Mouse (Mus musculus): ENCODE data around the gene Lingo4. TPM values are rescaled to one million over a fixed set of nuclear protein-coding genes. Genes with fewer than 3 reads are reported as not detected.

The Lingo4 gene
- polyA plus RNA-seq, 1 experiment from 2014 or later = 0.08 TPM

GRCm38 (mm10) chr3:94387391-94387790 is 10.9 kb upstream of the Lingo4 start:
- no peak overlapping the region for H3K9ac ChIP-seq
- H3K27ac ChIP-seq (replicated peaks) = no peak overlapping the region
- no peaks in the 10 kb centered on the region for H3K36me3 ChIP-seq
- ATAC-seq (ENCODE audit: extremely low read depth, insufficient number of reproducible peaks, low FRiP score, low TSS enrichment) = no peak
- 81% methylated on average over 10 of the region's 10 CpGs for WGBS
- no peaks in the 10 kb centered on the region for H3K4me1 ChIP-seq
- peaks cover 12% of the 10 kb centered on the region; the same call in 1 of the 2 replicates for H3K27me3 ChIP-seq (replicated peaks)
- no peak overlapping the region for H3K4me2 ChIP-seq
- H3K9me3 ChIP-seq = no peaks in the 10 kb centered on the region
- no peak overlapping the region for H3K4me3 ChIP-seq

GRCm38 (mm10) chr3:94388047-94388446 is 10.3 kb upstream of the Lingo4 start:
- ATAC-seq (ENCODE audit: extremely low read depth, insufficient number of reproducible peaks, low FRiP score, low TSS enrichment) = no peak
- 56% methylated on average over 5 of the region's 5 CpGs for WGBS
- no peaks in the 10 kb centered on the region for H3K9me3 ChIP-seq

GRCm38 (mm10) chr3:94389420-94389819 is 8.9 kb upstream of the Lingo4 start:
- WGBS = 88% methylated on average over 16 of the region's 16 CpGs
- H3K4me1 ChIP-seq = no peaks in the 10 kb centered on the region
- H3K4me2 ChIP-seq = no peak overlapping the region
- ATAC-seq (ENCODE audit: extremely low read depth, insufficient number of reproducible peaks, low FRiP score, low TSS enrichment) = no peak
- no peaks in the 10 kb centered on the region for H3K9me3 ChIP-seq
- no peak overlapping the region for H3K4me3 ChIP-seq
- H3K36me3 ChIP-seq = no peaks in the 10 kb centered on the region
- peaks cover 12% of the 10 kb centered on the region; the same call in 1 of the 2 replicates for H3K27me3 ChIP-seq (replicated peaks)
- H3K27ac ChIP-seq (replicated peaks) = no peak overlapping the region
- no peak overlapping the region for H3K9ac ChIP-seq

More at GRCm38 (mm10) chr3:94388047-94388446, 10.3 kb upstream of the Lingo4 start:
- Histone ChIP-seq H3K27ac (replicated peaks) (no peak overlapping the region), H3K27me3 (replicated peaks) (peaks cover 12% of the 10 kb centered on the region; the same call in 1 of the 2 replicates), H3K4me3 (no peak overlapping the region), H3K4me1 (no peaks in the 10 kb centered on the region), H3K9ac (no peak overlapping the region), H3K36me3 (no peaks in the 10 kb centered on the region), H3K4me2 (no peak overlapping the region)

- H3K9ac ChIP-seq = no peak overlapping the region
- no peak for ATAC-seq (ENCODE audit: extremely low read depth, insufficient number of reproducible peaks, low FRiP score, low TSS enrichment)
- WGBS = 74% methylated on average over 5 of the region's 5 CpGs
Observed at GRCm38 (mm10) chr3:94391001-94391400, 7.3 kb upstream of the Lingo4 start.

GRCm38 (mm10) chr3:94392128-94392527 is 6.2 kb upstream of the Lingo4 start:
- H3K4me2 ChIP-seq = no peak overlapping the region
- no peak overlapping the region for H3K27ac ChIP-seq (replicated peaks)
- peaks cover 24% of the 10 kb centered on the region for H3K27me3 ChIP-seq (replicated peaks)
- ATAC-seq (ENCODE audit: extremely low read depth, insufficient number of reproducible peaks, low FRiP score, low TSS enrichment) = no peak
- H3K4me1 ChIP-seq = no peaks in the 10 kb centered on the region
- H3K9me3 ChIP-seq = no peaks in the 10 kb centered on the region
- H3K36me3 ChIP-seq = no peaks in the 10 kb centered on the region
- no peak overlapping the region for H3K9ac ChIP-seq
- WGBS = 73% methylated on average over 2 of the region's 2 CpGs
- no peak overlapping the region for H3K4me3 ChIP-seq

More at GRCm38 (mm10) chr3:94391001-94391400, 7.3 kb upstream of the Lingo4 start:
- no peak overlapping the region for H3K4me2 ChIP-seq
- no peaks in the 10 kb centered on the region for H3K4me1 ChIP-seq
- H3K36me3 ChIP-seq = no peaks in the 10 kb centered on the region
- H3K9me3 ChIP-seq = no peaks in the 10 kb centered on the region
- peaks cover 13% of the 10 kb centered on the region; the same call in 1 of the 2 replicates for H3K27me3 ChIP-seq (replicated peaks)
- no peak overlapping the region for H3K4me3 ChIP-seq
- H3K27ac ChIP-seq (replicated peaks) = no peak overlapping the region

- no peaks in the 10 kb centered on the region for H3K9me3 ChIP-seq
- 66% methylated on average over 4 of the region's 4 CpGs for WGBS
Observed at GRCm38 (mm10) chr3:94393049-94393448, 5.3 kb upstream of the Lingo4 start.

GRCm38 (mm10) chr3:94396336-94396735 is 2.0 kb upstream of the Lingo4 start:
- ATAC-seq (ENCODE audit: extremely low read depth, insufficient number of reproducible peaks, low FRiP score, low TSS enrichment) = no peak
- Histone ChIP-seq H3K27ac (replicated peaks) (no peak overlapping the region), H3K27me3 (replicated peaks) (peaks cover 59% of the 10 kb centered on the region), H3K4me2 (no peak overlapping the region), H3K9me3 (no peaks in the 10 kb centered on the region), H3K4me3 (no peak overlapping the region), H3K4me1 (peaks cover 7% of the 10 kb centered on the region), H3K9ac (no peak overlapping the region), H3K36me3 (no peaks in the 10 kb centered on the region)
- WGBS = 68% methylated on average over 1 of the region's 1 CpGs

More at GRCm38 (mm10) chr3:94393049-94393448, 5.3 kb upstream of the Lingo4 start:
- H3K27me3 ChIP-seq (replicated peaks) = peaks cover 33% of the 10 kb centered on the region
- H3K4me1 ChIP-seq = no peaks in the 10 kb centered on the region
- H3K36me3 ChIP-seq = no peaks in the 10 kb centered on the region
- ATAC-seq (ENCODE audit: extremely low read depth, insufficient number of reproducible peaks, low FRiP score, low TSS enrichment) = no peak
- no peak overlapping the region for H3K4me2 ChIP-seq
- H3K9ac ChIP-seq = no peak overlapping the region
- H3K4me3 ChIP-seq = no peak overlapping the region
- no peak overlapping the region for H3K27ac ChIP-seq (replicated peaks)

- 71% methylated on average over 4 of the region's 4 CpGs for WGBS
- Histone ChIP-seq H3K27ac (replicated peaks) (no peak overlapping the region), H3K27me3 (replicated peaks) (peaks cover 64% of the 10 kb centered on the region), H3K4me3 (no peak overlapping the region), H3K4me1 (peaks cover 7% of the 10 kb centered on the region), H3K4me2 (no peak overlapping the region), H3K9me3 (no peaks in the 10 kb centered on the region), H3K9ac (no peak overlapping the region), H3K36me3 (no peaks in the 10 kb centered on the region)
- ATAC-seq (ENCODE audit: extremely low read depth, insufficient number of reproducible peaks, low FRiP score, low TSS enrichment) = no peak
Observed at GRCm38 (mm10) chr3:94396851-94397250, 1.5 kb upstream of the Lingo4 start.

GRCm38 (mm10) chr3:94398943-94399481 is 695 bp downstream of the Lingo4 start:
- Histone ChIP-seq H3K4me2 (peak overlapping the region; percentile 74), H3K9ac (peak overlapping the region; percentile 69), H3K36me3 (no peaks in the 10 kb centered on the region), H3K9me3 (no peaks in the 10 kb centered on the region), H3K27me3 (replicated peaks) (peaks cover 86% of the 10 kb centered on the region), H3K4me3 (peak overlapping the region; percentile 44), H3K27ac (replicated peaks) (no peak overlapping the region), H3K4me1 (peaks cover 10% of the 10 kb centered on the region)
- 3% methylated on average over 20 of the region's 20 CpGs for WGBS
- no peak for ATAC-seq (ENCODE audit: extremely low read depth, insufficient number of reproducible peaks, low FRiP score, low TSS enrichment)

- no peaks in the 10 kb centered on the region for H3K9me3 ChIP-seq
- H3K9ac ChIP-seq = peak overlapping the region; percentile 69; the same call in 1 of the 2 replicates
- peak overlapping the region; percentile 44; the same call in 1 of the 2 replicates for H3K4me3 ChIP-seq
- WGBS = 41% methylated on average over 5 of the region's 5 CpGs
- H3K4me2 ChIP-seq = peak overlapping the region; percentile 74; the same call in 1 of the 2 replicates
- no peak overlapping the region for H3K27ac ChIP-seq (replicated peaks)
- peaks cover 10% of the 10 kb centered on the region for H3K4me1 ChIP-seq
- no peak for ATAC-seq (ENCODE audit: extremely low read depth, insufficient number of reproducible peaks, low FRiP score, low TSS enrichment)
- H3K36me3 ChIP-seq = no peaks in the 10 kb centered on the region
- peaks cover 93% of the 10 kb centered on the region for H3K27me3 ChIP-seq (replicated peaks)
Observed at GRCm38 (mm10) chr3:94399663-94400310, 1.5 kb downstream of the Lingo4 start.

GRCm38 (mm10) chr3:94402451-94402850 is 4.1 kb downstream of the Lingo4 start:
- H3K4me2 ChIP-seq = no peak overlapping the region
- no peaks in the 10 kb centered on the region for H3K36me3 ChIP-seq
- peaks cover 10% of the 10 kb centered on the region for H3K4me1 ChIP-seq
- H3K4me3 ChIP-seq = no peak overlapping the region
- 47% methylated on average over 8 of the region's 8 CpGs for WGBS
- H3K27me3 ChIP-seq (replicated peaks) = peaks cover 99% of the 10 kb centered on the region
- no peaks in the 10 kb centered on the region for H3K9me3 ChIP-seq
- no peak overlapping the region for H3K27ac ChIP-seq (replicated peaks)
- no peak for ATAC-seq (ENCODE audit: extremely low read depth, insufficient number of reproducible peaks, low FRiP score, low TSS enrichment)
- no peak overlapping the region for H3K9ac ChIP-seq
